Mouse (Mus musculus): ENCODE results near the gene Btg3.

DNA sequence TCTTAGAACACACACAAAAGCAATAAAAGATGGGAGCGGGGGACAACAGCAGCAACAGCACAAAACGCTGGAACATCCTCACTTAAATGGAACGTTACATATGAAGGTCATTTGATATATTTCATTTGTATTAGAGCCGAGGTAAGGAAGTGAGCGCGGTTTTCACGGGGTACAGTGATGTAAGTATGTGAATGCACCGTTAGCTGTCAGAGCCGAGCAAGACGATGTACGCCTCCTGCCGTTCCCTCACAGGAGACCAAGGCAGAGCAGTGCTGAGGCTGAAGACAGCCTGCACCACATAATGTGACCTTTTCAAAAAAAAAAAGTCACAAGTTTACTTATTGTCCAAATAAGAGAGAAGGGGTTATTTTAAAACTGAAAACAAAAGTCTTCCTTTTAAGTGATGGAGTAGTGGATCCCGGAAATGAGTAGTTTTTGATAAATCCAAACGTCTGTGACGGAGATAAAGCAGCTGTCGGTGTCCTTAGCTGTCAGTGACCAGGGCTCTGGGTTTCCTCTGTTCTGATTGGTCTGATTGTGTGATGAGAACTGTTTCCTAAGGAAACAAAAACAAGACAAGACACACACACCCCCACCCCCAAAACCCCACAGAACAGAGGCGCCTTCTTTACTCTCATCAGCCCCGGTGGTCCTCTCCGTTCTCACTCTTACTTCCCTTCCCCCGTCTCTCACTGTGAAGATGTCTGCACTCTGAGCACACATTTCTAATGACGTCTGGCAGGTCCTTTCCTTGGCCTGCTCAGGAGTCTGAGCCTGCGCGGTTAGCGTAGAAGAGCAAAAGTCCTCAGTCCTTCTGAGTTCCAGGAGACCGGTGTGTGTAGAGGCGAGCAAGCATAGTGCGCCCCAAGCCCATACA, 50.8 kb downstream of the Btg3 start:
- TF ChIP-seq GATA1 (IDR thresholded peaks at IDR 0.05; ENCODE audit: low read length) (no peak), TAL1 (IDR thresholded peaks at IDR 0.05; ENCODE audit: low read length) (no peak)
